Mouse (Mus musculus) hindbrain, embryonic 10.5 days (tissue): ENCODE results near the gene Mgll. TPM values are rescaled to one million over a fixed set of nuclear protein-coding genes. Genes with fewer than 3 reads are reported as not detected.
A peak's percentile ranks its signal among the peaks of the same experiment; 100 is the strongest.

Experiments
- DNase-seq: peaks from one replicate; pipeline ENCODE4 v3.0.0-alpha.2; 2017; ENCODE audit warnings: low spot score
- H3K27ac ChIP-seq: fragments of 300-500 bp; sonication (generic); 2 replicates; pipeline ENCODE4 v1.5.1; 2016; ENCODE audit warnings: mild to moderate bottlenecking, moderate library complexity
- H3K27me3 ChIP-seq: fragments of 300-500 bp; sonication (generic); 2 replicates; pipeline ENCODE4 v1.6.1; 2016; ENCODE audit warnings: mild to moderate bottlenecking; ENCODE audit not compliant: poor library complexity, insufficient read depth, severe bottlenecking
- H3K36me3 ChIP-seq: fragments of 300-500 bp; sonication (generic); 2 replicates; pipeline ENCODE4 v1.6.1; 2016; ENCODE audit warnings: mild to moderate bottlenecking, moderate library complexity
- H3K4me1 ChIP-seq: fragments of 300-500 bp; sonication (generic); replicated peaks from 2 replicates; pipeline ENCODE4 v1.6.1; 2016; ENCODE audit warnings: mild to moderate bottlenecking
- H3K4me3 ChIP-seq: fragments of 300-500 bp; sonication (generic); 2 replicates; pipeline ENCODE4 v1.5.1; 2016; ENCODE audit warnings: mild to moderate bottlenecking, moderate library complexity
- H3K9me3 ChIP-seq: fragments of 300-500 bp; sonication (generic); 2 replicates; pipeline ENCODE4 v1.6.1; 2016; ENCODE audit warnings: mild to moderate bottlenecking, moderate library complexity
- WGBS: fragments of 180-500 bp; shearing (Covaris S2); methylation state at CpG from one replicate; pipeline ENCODE4 v1.1.7; 2016; 5-methylcytosine and 5-hydroxymethylcytosine counted together
- polyA plus RNA-seq: library from polyadenylated mRNA; unstranded; fragments of >200 nt; fragmentation: Nextera tagmentation; extraction: Ambion mirVana; gene quantifications from 2 replicates; pipeline ENCODE4 v1.2.1, GENCODE M21; 2016

The Mgll gene
- polyA plus RNA-seq, 1 experiment from 2014 or later: 4.3 TPM

GRCm38 (mm10) chr6:88836178-88836819 lies 112.1 kb downstream of the Mgll start:
- Histone ChIP-seq H3K4me3 (no peak overlapping the region), H3K4me1 (peaks cover 17% of the 10 kb centered on the region), H3K9me3 (no peaks in the 10 kb centered on the region), H3K27ac (no peak overlapping the region), H3K27me3 (no peaks in the 10 kb centered on the region), H3K36me3 (peaks cover 44% of the 10 kb centered on the region)
- 89% methylated on average over 28 of the region's 28 CpGs for WGBS
- no peak for DNase-seq

- H3K4me1 ChIP-seq: peaks cover 23% of the 10 kb centered on the region
- no peak for DNase-seq
- 91% methylated on average over 12 of the region's 12 CpGs for WGBS
Measured at GRCm38 (mm10) chr6:88837999-88838398, 113.8 kb downstream of the Mgll start.

GRCm38 (mm10) chr6:88838613-88839012 lies 114.4 kb downstream of the Mgll start:
- no peak overlapping the region for H3K27ac ChIP-seq
- WGBS: 95% methylated on average over 10 of the region's 10 CpGs

More at GRCm38 (mm10) chr6:88837999-88838398, 113.8 kb downstream of the Mgll start:
- H3K4me3 ChIP-seq: no peak overlapping the region
- H3K27me3 ChIP-seq: no peaks in the 10 kb centered on the region
- H3K9me3 ChIP-seq: no peaks in the 10 kb centered on the region
- H3K36me3 ChIP-seq: peaks cover 44% of the 10 kb centered on the region
- no peak overlapping the region for H3K27ac ChIP-seq

GRCm38 (mm10) chr6:88839135-88839970 lies 115.1 kb downstream of the Mgll start:
- H3K4me1 ChIP-seq: peaks cover 32% of the 10 kb centered on the region
- H3K27ac ChIP-seq: no peak overlapping the region
- no peaks in the 10 kb centered on the region for H3K9me3 ChIP-seq
- H3K27me3 ChIP-seq: no peaks in the 10 kb centered on the region; the same call in 1 of the 2 replicates
- H3K36me3 ChIP-seq: peaks cover 51% of the 10 kb centered on the region
- H3K4me3 ChIP-seq: no peak overlapping the region
- DNase-seq: no peak
- WGBS: 85% methylated on average over 26 of the region's 26 CpGs

More at GRCm38 (mm10) chr6:88838613-88839012, 114.4 kb downstream of the Mgll start:
- DNase-seq: no peak
- Histone ChIP-seq H3K27me3 (no peaks in the 10 kb centered on the region; the same call in 1 of the 2 replicates), H3K4me3 (no peak overlapping the region), H3K36me3 (peaks cover 44% of the 10 kb centered on the region), H3K4me1 (peaks cover 29% of the 10 kb centered on the region), H3K9me3 (no peaks in the 10 kb centered on the region)

GRCm38 (mm10) chr6:88840211-88840610 lies 116.0 kb downstream of the Mgll start:
- no peaks in the 10 kb centered on the region for H3K9me3 ChIP-seq
- WGBS: 75% methylated on average over 3 of the region's 3 CpGs
- H3K4me3 ChIP-seq: peak overlapping the region; percentile 70; the same call in 1 of the 2 replicates
- peaks cover 56% of the 10 kb centered on the region for H3K36me3 ChIP-seq
- DNase-seq: no peak
- peaks cover 32% of the 10 kb centered on the region for H3K4me1 ChIP-seq
- no peaks in the 10 kb centered on the region; the same call in 1 of the 2 replicates for H3K27me3 ChIP-seq
- H3K27ac ChIP-seq: no peak overlapping the region

GRCm38 (mm10) chr6:88840791-88841513 lies 116.7 kb downstream of the Mgll start:
- H3K27ac ChIP-seq: peak overlapping the region; percentile 91
- H3K4me1 ChIP-seq: peaks cover 32% of the 10 kb centered on the region
- peaks cover 56% of the 10 kb centered on the region for H3K36me3 ChIP-seq
- H3K9me3 ChIP-seq: no peaks in the 10 kb centered on the region
- no peak for DNase-seq
- 56% methylated on average over 9 of the region's 9 CpGs for WGBS
- peak overlapping the region; percentile 70 for H3K4me3 ChIP-seq
- H3K27me3 ChIP-seq: no peaks in the 10 kb centered on the region; the same call in 1 of the 2 replicates

- H3K4me1 ChIP-seq: peaks cover 32% of the 10 kb centered on the region
- peak overlapping the region; percentile 91 for H3K27ac ChIP-seq
- H3K9me3 ChIP-seq: no peaks in the 10 kb centered on the region
- H3K27me3 ChIP-seq: no peaks in the 10 kb centered on the region; the same call in 1 of the 2 replicates
- H3K36me3 ChIP-seq: peaks cover 51% of the 10 kb centered on the region
- H3K4me3 ChIP-seq: peak overlapping the region; percentile 70
- DNase-seq: no peak
- whole genome bisulfite sequencing: under 1% methylated on average over 22 of the region's 22 CpGs
Measured at GRCm38 (mm10) chr6:88841514-88841780, 117.2 kb downstream of the Mgll start.

GRCm38 (mm10) chr6:88841781-88842689 lies 117.8 kb downstream of the Mgll start, which contains the start of gene Abtb1:
TSS of gene Abtb1 (minus strand) at chr6:88841984.
- under 1% methylated on average over 72 of the region's 72 CpGs for WGBS
- Histone ChIP-seq H3K27ac (peak within 1 kb of the TSS; percentile 91), H3K4me3 (peak within 1 kb of the TSS; percentile 70), H3K9me3 (no peaks in the 10 kb centered on the region), H3K4me1 (peaks cover 32% of the 10 kb centered on the region), H3K27me3 (no peaks in the 10 kb centered on the region; the same call in 1 of the 2 replicates), H3K36me3 (peaks cover 49% of the 10 kb centered on the region)
- peak; percentile 99 for DNase-seq

GRCm38 (mm10) chr6:88842731-88843151 lies 118.5 kb downstream of the Mgll start:
- WGBS: under 1% methylated on average over 32 of the region's 32 CpGs
- no peak for DNase-seq
- no peaks in the 10 kb centered on the region for H3K9me3 ChIP-seq
- peak overlapping the region; percentile 70 for H3K4me3 ChIP-seq
- H3K27ac ChIP-seq: peak overlapping the region; percentile 91
- H3K4me1 ChIP-seq: peaks cover 32% of the 10 kb centered on the region
- no peaks in the 10 kb centered on the region; the same call in 1 of the 2 replicates for H3K27me3 ChIP-seq
- H3K36me3 ChIP-seq: peaks cover 45% of the 10 kb centered on the region

GRCm38 (mm10) chr6:88843241-88843640 lies 119.0 kb downstream of the Mgll start:
- Histone ChIP-seq H3K27ac (peak overlapping the region; percentile 91), H3K36me3 (peaks cover 40% of the 10 kb centered on the region), H3K9me3 (no peaks in the 10 kb centered on the region), H3K27me3 (no peaks in the 10 kb centered on the region; the same call in 1 of the 2 replicates), H3K4me1 (peaks cover 32% of the 10 kb centered on the region), H3K4me3 (peak overlapping the region; percentile 70)
- no peak for DNase-seq
- WGBS: 74% methylated on average over 7 of the region's 7 CpGs

GRCm38 (mm10) chr6:88843781-88844725 lies 119.8 kb downstream of the Mgll start:
- Histone ChIP-seq H3K4me3 (no peak overlapping the region), H3K36me3 (peaks cover 38% of the 10 kb centered on the region), H3K9me3 (no peaks in the 10 kb centered on the region), H3K27ac (0 out of 2 replicates have a peak overlapping the region, but pooled peaks have one; percentile 91), H3K4me1 (peaks cover 32% of the 10 kb centered on the region), H3K27me3 (no peaks in the 10 kb centered on the region; the same call in 1 of the 2 replicates)
- no peak for DNase-seq
- WGBS: 75% methylated on average over 9 of the region's 9 CpGs
